Comparison of ENCODE assay signal across 29 mouse cellular contexts in genomic region chr3:122499647-122500046, GRCm38 (mm10).
DNase-seq lines count a peak whose midpoint lies in the region; ATAC-seq and TF ChIP-seq lines count a peak whose summit lies in the region.
"Had no signal": no experiment of that assay in that cellular context is flagged by ENCODE, and none has a peak within 500 bp of the region (broad histone marks: within the 10 kb centered on the region; RNA-seq: fewer than 3 reads in every experiment).

No protein-coding gene starts in this region.

- H3K36me3 ChIP-seq in stomach, embryonic 16.5 days (ENCODE audit: control insufficient read depth, insufficient read depth, low read length): no peaks in the 10 kb centered on the region
- no peaks in the 10 kb centered on the region for H3K36me3 ChIP-seq in stomach, postnatal 0 days (ENCODE audit: control insufficient read depth, insufficient read depth, low read length)
- H3K36me3 ChIP-seq in embryonic facial prominence, embryonic 12.5 days: no peaks in the 10 kb centered on the region
- H3K36me3 ChIP-seq in limb, embryonic 10.5 days: no peaks in the 10 kb centered on the region
- H3K36me3 ChIP-seq: forebrain, embryonic 15.5 days; hindbrain, embryonic 10.5 days; hindbrain, embryonic 15.5 days; kidney, embryonic 15.5 days; limb, embryonic 15.5 days; liver, embryonic 13.5 days; midbrain, embryonic 13.5 days had no signal

- 78% methylated on average over 6 of the region's 6 CpGs for WGBS in stomach, embryonic 16.5 days
- 73% methylated on average over 6 of the region's 6 CpGs for WGBS in stomach, postnatal 0 days
- 27% methylated on average over 6 of the region's 6 CpGs for WGBS in embryonic facial prominence, embryonic 12.5 days
- 31% methylated on average over 6 of the region's 6 CpGs for WGBS in limb, embryonic 10.5 days

- H3K4me2 ChIP-seq in stomach, embryonic 16.5 days (ENCODE audit: low read depth, low read length): no peak overlapping the region
- no peak overlapping the region for H3K4me2 ChIP-seq in stomach, postnatal 0 days (replicated peaks; ENCODE audit: low read depth)
- no peak overlapping the region for H3K4me2 ChIP-seq in embryonic facial prominence, embryonic 12.5 days (replicated peaks)
- H3K4me2 ChIP-seq: forebrain, embryonic 15.5 days; hindbrain, embryonic 15.5 days; kidney, embryonic 15.5 days; limb, embryonic 15.5 days; liver, embryonic 13.5 days; midbrain, embryonic 13.5 days had no signal

- DNase-seq in stomach, postnatal 0 days (ENCODE audit: low spot score): no peak
- peak; percentile 69 for DNase-seq in limb, embryonic 10.5 days (ENCODE audit: low spot score)
- DNase-seq in right cerebral cortex, postnatal 4 days: no peak
- DNase-seq in adrenal gland, postnatal 10 days: no peak
- DNase-seq in adipocyte (ENCODE audit: low spot score): no peak
- DNase-seq: adrenal gland, adult 8-10 months; cerebellum, adult 11-12 months; cerebellum, postnatal 10 days; gastrocnemius, postnatal 14 days; heart, postnatal 14 days; kidney, adult 11 months; kidney, postnatal 25 days; liver, embryonic 13.5 days; lung, adult 18-20 months; lung, postnatal 10 days; right cerebral cortex, adult 18-20 months had no signal

- H3K4me1 ChIP-seq in stomach, embryonic 16.5 days (ENCODE audit: control insufficient read depth, insufficient read depth, low read length): peaks cover 2% of the 10 kb centered on the region; the same call in 1 of the 2 replicates
- no peaks in the 10 kb centered on the region for H3K4me1 ChIP-seq in stomach, postnatal 0 days (replicated peaks; ENCODE audit: control insufficient read depth, insufficient read depth)
- H3K4me1 ChIP-seq in embryonic facial prominence, embryonic 12.5 days: peaks cover 23% of the 10 kb centered on the region
- peaks cover 46% of the 10 kb centered on the region for H3K4me1 ChIP-seq in limb, embryonic 10.5 days
- H3K4me1 ChIP-seq: forebrain, embryonic 15.5 days; hindbrain, embryonic 15.5 days had no signal

- no peaks in the 10 kb centered on the region for H3K27me3 ChIP-seq in stomach, embryonic 16.5 days (ENCODE audit: control insufficient read depth, insufficient read depth, low read length)
- no peaks in the 10 kb centered on the region for H3K27me3 ChIP-seq in stomach, postnatal 0 days (ENCODE audit: control insufficient read depth, insufficient read depth, low read length)
- H3K27me3 ChIP-seq in embryonic facial prominence, embryonic 12.5 days: 0 out of 2 replicates have a peak, but pooled peaks cover 3% of the 10 kb centered on the region
- H3K27me3 ChIP-seq in limb, embryonic 10.5 days (ENCODE audit: low read depth, poor library complexity, severe bottlenecking): no peaks in the 10 kb centered on the region
- H3K27me3 ChIP-seq: forebrain, embryonic 15.5 days; hindbrain, embryonic 15.5 days; kidney, embryonic 15.5 days; limb, embryonic 15.5 days; liver, embryonic 13.5 days; midbrain, embryonic 13.5 days had no signal

- no peak overlapping the region for H3K9ac ChIP-seq in stomach, embryonic 16.5 days (ENCODE audit: low read length)
- H3K9ac ChIP-seq in stomach, postnatal 0 days (ENCODE audit: low read length): no peak overlapping the region
- no peak overlapping the region for H3K9ac ChIP-seq in embryonic facial prominence, embryonic 12.5 days
- H3K9ac ChIP-seq: forebrain, embryonic 15.5 days; hindbrain, embryonic 15.5 days; kidney, embryonic 15.5 days; limb, embryonic 15.5 days; liver, embryonic 13.5 days; midbrain, embryonic 13.5 days had no signal

- no peak for TF ChIP-seq CTCF in stomach, postnatal 0 days (IDR thresholded peaks at IDR 0.05; ENCODE audit: low read depth)

- TF ChIP-seq EP300 in stomach, postnatal 0 days (optimal IDR thresholded peaks at IDR 0.05): no peak

- H3K4me3 ChIP-seq in stomach, embryonic 16.5 days (replicated peaks; ENCODE audit: low read length): no peak overlapping the region
- H3K4me3 ChIP-seq in stomach, postnatal 0 days (ENCODE audit: low read depth, low read length): no peak overlapping the region
- H3K4me3 ChIP-seq in embryonic facial prominence, embryonic 12.5 days: no peak overlapping the region
- H3K4me3 ChIP-seq in limb, embryonic 10.5 days: no peak overlapping the region
- H3K4me3 ChIP-seq: forebrain, embryonic 10.5 days; forebrain, embryonic 15.5 days; hindbrain, embryonic 10.5 days; hindbrain, embryonic 15.5 days; kidney, embryonic 15.5 days; limb, embryonic 15.5 days; liver, embryonic 13.5 days; midbrain, embryonic 13.5 days had no signal

- H3K9me3 ChIP-seq in stomach, embryonic 16.5 days (replicated peaks; ENCODE audit: control insufficient read depth, low read length): no peaks in the 10 kb centered on the region
- no peaks in the 10 kb centered on the region for H3K9me3 ChIP-seq in stomach, postnatal 0 days (ENCODE audit: control insufficient read depth, low read length)
- H3K9me3 ChIP-seq in embryonic facial prominence, embryonic 12.5 days: no peaks in the 10 kb centered on the region
- no peaks in the 10 kb centered on the region for H3K9me3 ChIP-seq in limb, embryonic 10.5 days (replicated peaks)
- H3K9me3 ChIP-seq: forebrain, embryonic 10.5 days; forebrain, embryonic 15.5 days; hindbrain, embryonic 10.5 days; hindbrain, embryonic 15.5 days; kidney, embryonic 15.5 days; limb, embryonic 15.5 days; liver, embryonic 13.5 days; midbrain, embryonic 13.5 days had no signal

- 0 out of 2 replicates have a peak overlapping the region, but pooled peaks have one; percentile 16 for H3K27ac ChIP-seq in stomach, embryonic 16.5 days (ENCODE audit: low read length)
- no peak overlapping the region for H3K27ac ChIP-seq in stomach, postnatal 0 days (replicated peaks)
- H3K27ac ChIP-seq in embryonic facial prominence, embryonic 12.5 days: peak overlapping the region; percentile 12
- peak overlapping the region; percentile 58 for H3K27ac ChIP-seq in limb, embryonic 10.5 days
- H3K27ac ChIP-seq: forebrain, embryonic 10.5 days; forebrain, embryonic 15.5 days; hindbrain, embryonic 15.5 days; kidney, embryonic 15.5 days; limb, embryonic 15.5 days; liver, embryonic 13.5 days; macrophage; midbrain, embryonic 13.5 days had no signal

- no peak for ATAC-seq in stomach, embryonic 16.5 days (ENCODE audit: insufficient read depth, low FRiP score)
- no peak for ATAC-seq in stomach, postnatal 0 days (ENCODE audit: low FRiP score, low TSS enrichment)
- ATAC-seq in embryonic facial prominence, embryonic 12.5 days (ENCODE audit: insufficient number of reproducible peaks, insufficient read depth, low FRiP score, low TSS enrichment): 0 out of 2 replicates have a peak, but pooled peaks have one; percentile 9
- ATAC-seq: activated CD4-positive, CD25-positive, alpha-beta regulatory T cell, adult 4 months; CD4-positive, CD25-positive, alpha-beta regulatory T cell, adult 4 months; forebrain, embryonic 15.5 days; inflammation-experienced regulatory T-cells, adult 6 months; midbrain, embryonic 13.5 days had no signal
